Mouse (Mus musculus) MEL (cell line): ENCODE measurements around the gene Anp32e. TPM values are rescaled to one million over a fixed set of nuclear protein-coding genes. Genes with fewer than 3 reads are reported as not detected.
A peak's percentile ranks its signal among the peaks of the same experiment; 100 is the strongest.

Source experiments
- DNase-seq: peaks from one replicate; pipeline ENCODE4 v3.0.0; 2011; ENCODE audit warnings: low read depth, low spot score
- H3K27ac ChIP-seq: 2 replicates; pipeline ENCODE4 v1.5.1; 2012; ENCODE audit warnings: low read depth, mild to moderate bottlenecking, control low read depth, low read length, moderate library complexity; ENCODE audit not compliant: control insufficient read depth
- H3K27me3 ChIP-seq, 2 experiments: fragments of 150-350 bp in 1 of 2; sonication (generic) in 1 of 2; 2 replicates each; pipeline ENCODE4 v1.6.1; 2012; ENCODE audit warnings: low read length in 2 of 2, mild to moderate bottlenecking in 2 of 2, improper control_type of control experiment in 1 of 2, moderate library complexity in 1 of 2; ENCODE audit not compliant: insufficient read depth in 2 of 2, control insufficient read depth in 1 of 2
- H3K36me3 ChIP-seq, 2 experiments: 2 replicates each; pipeline ENCODE4 v1.6.1; 2012 to 2014; ENCODE audit warnings: low read length in 2 of 2, improper control_type of control experiment in 1 of 2, inconsistent platforms in 1 of 2, mild to moderate bottlenecking in 1 of 2; ENCODE audit not compliant: insufficient read depth in 2 of 2, control insufficient read depth in 1 of 2
- H3K4me1 ChIP-seq, 2 experiments: fragments of 150-350 bp in 1 of 2; sonication (generic) in 1 of 2; 2 replicates each; pipeline ENCODE4 v1.6.1; 2012; ENCODE audit warnings: low read length in 2 of 2, improper control_type of control experiment in 1 of 2, mild to moderate bottlenecking in 1 of 2; ENCODE audit not compliant: insufficient read depth in 2 of 2, control insufficient read depth in 1 of 2
- H3K4me3 ChIP-seq, 2 experiments: fragments of 150-350 bp in 1 of 2; sonication (generic) in 1 of 2; 2 replicates each; pipeline ENCODE4 v1.5.1; 2012; ENCODE audit warnings: low read depth in 2 of 2, low read length in 2 of 2, mild to moderate bottlenecking in 2 of 2, moderate library complexity in 2 of 2, control low read depth in 1 of 2, improper control_type of control experiment in 1 of 2; ENCODE audit not compliant: control insufficient read depth in 1 of 2, insufficient read depth in 1 of 2
- H3K79me2 ChIP-seq: 2 replicates; pipeline ENCODE4 v1.6.1; 2012; ENCODE audit warnings: mild to moderate bottlenecking, low read length, moderate library complexity; ENCODE audit not compliant: control insufficient read depth, poor library complexity, insufficient read depth
- H3K9ac ChIP-seq: 2 replicates; pipeline ENCODE4 v1.6.1; 2012; ENCODE audit warnings: low read depth, mild to moderate bottlenecking, control low read depth, low read length, moderate library complexity; ENCODE audit not compliant: control insufficient read depth, poor library complexity, severe bottlenecking
- H3K9me3 ChIP-seq: fragments of 150-350 bp; sonication (generic); replicated peaks from 2 replicates; pipeline ENCODE4 v1.6.1; 2012; ENCODE audit warnings: mild to moderate bottlenecking, low read length, improper control_type of control experiment, moderate library complexity; ENCODE audit not compliant: insufficient read depth
- BHLHE40 ChIP-seq: IDR thresholded peaks from 2 replicates; pipeline ENCODE4 v1.6.1; 2012; ENCODE audit warnings: low read depth, mild to moderate bottlenecking, inconsistent platforms, low read length, improper control_type of control experiment, borderline replicate concordance
- CHD1 ChIP-seq: IDR thresholded peaks from 2 replicates; pipeline ENCODE4 v1.6.1; 2012; ENCODE audit warnings: low read depth, mild to moderate bottlenecking, inconsistent platforms, low read length, improper control_type of control experiment
- E2F4 ChIP-seq: IDR thresholded peaks from 2 replicates; pipeline ENCODE4 v1.6.1; 2011; ENCODE audit warnings: low read depth, low read length, improper control_type of control experiment, borderline replicate concordance
- ELF1 ChIP-seq: IDR thresholded peaks from 2 replicates; pipeline ENCODE4 v1.6.1; 2014; ENCODE audit warnings: low read depth, mild to moderate bottlenecking, inconsistent platforms, low read length, improper control_type of control experiment, moderate library complexity
- EP300 ChIP-seq, 2 experiments: IDR thresholded peaks; 2 replicates each; pipeline ENCODE4 v1.6.1; 2011; ENCODE audit warnings: improper control_type of control experiment in 2 of 2, low read length in 2 of 2, low read depth in 1 of 2, mild to moderate bottlenecking in 1 of 2
- ETS1 ChIP-seq: IDR thresholded peaks from 2 replicates; pipeline ENCODE4 v1.6.1; 2012; ENCODE audit warnings: low read depth, mild to moderate bottlenecking, inconsistent platforms, low read length, improper control_type of control experiment, moderate library complexity
- JUND ChIP-seq: IDR thresholded peaks from 2 replicates; pipeline ENCODE4 v1.6.1; 2011; ENCODE audit warnings: low read depth, mild to moderate bottlenecking, improper control_type of control experiment, low read length
- MAFK ChIP-seq: IDR thresholded peaks from 2 replicates; pipeline ENCODE4 v1.6.1; 2011; ENCODE audit warnings: low read depth, mild to moderate bottlenecking, low read length, improper control_type of control experiment, borderline replicate concordance
- MAX ChIP-seq: IDR thresholded peaks from 2 replicates; pipeline ENCODE4 v1.6.1; 2011; ENCODE audit warnings: low read length, improper control_type of control experiment
- MAZ ChIP-seq: IDR thresholded peaks from 2 replicates; pipeline ENCODE4 v1.6.1; 2012; ENCODE audit warnings: low read depth, mild to moderate bottlenecking, inconsistent platforms, low read length, improper control_type of control experiment
- MEF2A ChIP-seq: IDR thresholded peaks from 2 replicates; pipeline ENCODE4 v1.6.1; 2014; ENCODE audit warnings: low read depth, mild to moderate bottlenecking, inconsistent platforms, low read length, improper control_type of control experiment; ENCODE audit not compliant: poor library complexity, insufficient replicate concordance, severe bottlenecking; ENCODE audit errors: extremely low read depth
- MXI1 ChIP-seq: IDR thresholded peaks from 2 replicates; pipeline ENCODE4 v1.6.1; 2011; ENCODE audit warnings: mild to moderate bottlenecking, low read depth, low read length, improper control_type of control experiment
- RAD21 ChIP-seq: IDR thresholded peaks from 2 replicates; pipeline ENCODE4 v1.6.1; 2011; ENCODE audit warnings: mild to moderate bottlenecking, low read depth, low read length, improper control_type of control experiment
- SMC3 ChIP-seq: IDR thresholded peaks from 2 replicates; pipeline ENCODE4 v1.6.1; 2011; ENCODE audit warnings: low read depth, low read length, improper control_type of control experiment
- TAL1 ChIP-seq: IDR thresholded peaks from 2 replicates; pipeline ENCODE4 v1.6.1; 2012; ENCODE audit warnings: mild to moderate bottlenecking, inconsistent platforms, low read length, moderate library complexity, mixed read lengths
- USF1 ChIP-seq: IDR thresholded peaks from 2 replicates; pipeline ENCODE4 v1.6.1; 2014; ENCODE audit warnings: low read depth, mild to moderate bottlenecking, inconsistent platforms, low read length, improper control_type of control experiment, moderate library complexity
- polyA plus RNA-seq, 2 experiments: library from polyadenylated mRNA; stranded (reverse) in 1 of 2; unstranded in 1 of 2; fragments of >175 nt in 1 of 2; fragments of >200 nt in 1 of 2; gene quantifications; 2 replicates each; pipeline versions ENCODE4 v1.2.1 to v1.2.4; 2012; ENCODE audit warnings: low replicate concordance in 2 of 2, low read depth in 1 of 2; ENCODE audit not compliant: insufficient read length in 2 of 2, insufficient read depth in 1 of 2, missing spikeins in 1 of 2
- total RNA-seq: library from RNA; depleted of rRNA; stranded (reverse); fragments of 300-350 nt; gene quantifications from 2 replicates; pipeline ENCODE4 v1.2.3, GENCODE M21; 2012

The Anp32e gene
- total and polyA plus RNA-seq, 3 experiments, result 159 to 748 (median 412) TPM

GRCm38 (mm10) chr3:95892066-95893052, 36.7 kb upstream of the Anp32e start (continued):
- TF ChIP-seq EP300 (IDR thresholded peaks at IDR 0.05; ENCODE audit: low read depth in 1 of 2, low read length in 2 of 2) (peak; percentile 42 to 73; a peak in 3 of 4 replicates), MAFK (peak; percentile 5; the same call in 1 of the 2 replicates), SMC3 (no peak), MEF2A (no peak), RAD21 (no peak)

DNA sequence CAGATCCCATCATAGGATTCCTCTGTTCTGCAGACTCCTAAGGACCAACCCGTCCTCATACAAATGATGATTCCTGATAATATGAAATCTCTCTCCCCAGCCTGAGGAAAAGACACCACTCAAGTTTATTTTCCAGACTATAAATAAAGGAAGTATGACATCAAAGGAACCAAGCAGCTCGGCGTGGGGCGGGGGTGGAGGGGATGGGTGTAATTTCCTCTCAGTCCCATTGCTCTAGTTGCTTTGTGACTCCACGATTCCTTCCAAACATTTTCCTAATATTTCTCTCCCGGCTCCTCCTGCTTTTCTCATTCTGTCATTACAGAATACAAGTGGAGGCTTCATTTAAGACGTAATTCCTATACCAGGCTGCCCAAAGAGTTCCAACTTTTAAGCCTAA, 35.9 kb upstream of the Anp32e start:
- H3K4me3 ChIP-seq, result peak overlapping the region; percentile 59 to 60
- peak overlapping the region; percentile 66 for H3K9ac ChIP-seq
- DNase-seq, result peak; percentile 78
- TF ChIP-seq ETS1 (peak; percentile 52), E2F4 (no peak), BHLHE40 (0 out of 2 replicates have a peak, but pooled peaks have one; percentile 1), CHD1 (peak; percentile 95; the same call in 1 of the 2 replicates), USF1 (no peak), JUND (no peak), TAL1 (no peak), MAX (no peak; the same call in 1 of the 2 replicates), MAZ (peak; percentile 58; the same call in 1 of the 2 replicates), ELF1 (peak; percentile 55), MXI1 (no peak; the same call in 1 of the 2 replicates)
- peaks cover 0 to 16% of the 10 kb centered on the region in 2 experiments; a peak in 2 of 4 replicates for H3K36me3 ChIP-seq
- no peaks in the 10 kb centered on the region for H3K27me3 ChIP-seq
- H3K79me2 ChIP-seq, result peaks cover 11% of the 10 kb centered on the region
- H3K27ac ChIP-seq, result peak overlapping the region; percentile 73
- no peaks in the 10 kb centered on the region for H3K9me3 ChIP-seq
- peaks cover 12 to 20% of the 10 kb centered on the region in 2 experiments for H3K4me1 ChIP-seq
